Comparison of ENCODE assay signal across 7 mouse cellular contexts in genomic region chr4:151863511-151863910, GRCm38 (mm10). TPM values are rescaled to one million over a fixed set of nuclear protein-coding genes. Genes with fewer than 3 reads are reported as not detected.
DNase-seq lines count a peak whose midpoint lies in the region; ATAC-seq and TF ChIP-seq lines count a peak whose summit lies in the region.

No protein-coding gene starts in this region.

- no peak for ATAC-seq in lung, embryonic 14.5 days (ENCODE audit: insufficient read depth)
- ATAC-seq in lung, postnatal 0 days, result no peak
- no peak for ATAC-seq in forebrain, embryonic 12.5 days (ENCODE audit: low FRiP score)
- ATAC-seq in limb, embryonic 11.5 days (ENCODE audit: insufficient number of reproducible peaks, low FRiP score, low TSS enrichment, low read depth), result no peak
- no peak for ATAC-seq in neural tube, embryonic 15.5 days (ENCODE audit: low FRiP score)

- no peak for TF ChIP-seq CTCF in lung, embryonic 14.5 days (IDR thresholded peaks at IDR 0.05; ENCODE audit: low read depth)
- TF ChIP-seq CTCF in lung, postnatal 0 days (IDR thresholded peaks at IDR 0.05), result no peak

- peak overlapping the region; percentile 55; the same call in 1 of the 2 replicates for H3K9ac ChIP-seq in lung, embryonic 14.5 days
- no peak overlapping the region for H3K9ac ChIP-seq in lung, postnatal 0 days (replicated peaks; ENCODE audit: low read depth)
- H3K9ac ChIP-seq in forebrain, embryonic 12.5 days, result no peak overlapping the region
- no peak overlapping the region for H3K9ac ChIP-seq in limb, embryonic 11.5 days (ENCODE audit: low read length)
- H3K9ac ChIP-seq in neural tube, embryonic 15.5 days (replicated peaks), result peak overlapping the region; percentile 54; the same call in 1 of the 2 replicates

- DNase-seq in lung, embryonic 14.5 days, result no peak
- DNase-seq in lung, postnatal 0 days (ENCODE audit: low spot score), result no peak
- DNase-seq in limb, embryonic 11.5 days (ENCODE audit: low spot score), result no peak
- DNase-seq in ovary, postnatal 36 days (ENCODE audit: low spot score), result no peak
- DNase-seq in kidney, adult 8-10 months, result no peak

- no peak for TF ChIP-seq EP300 in lung, postnatal 0 days (IDR thresholded peaks at IDR 0.05)

- H3K27me3 ChIP-seq in lung, embryonic 14.5 days (ENCODE audit: insufficient read depth, low read length), result no peaks in the 10 kb centered on the region
- no peaks in the 10 kb centered on the region for H3K27me3 ChIP-seq in lung, postnatal 0 days (replicated peaks; ENCODE audit: insufficient read depth, low read length)
- peaks cover 20% of the 10 kb centered on the region; the same call in 1 of the 2 replicates for H3K27me3 ChIP-seq in forebrain, embryonic 12.5 days
- no peaks in the 10 kb centered on the region for H3K27me3 ChIP-seq in limb, embryonic 11.5 days (ENCODE audit: control insufficient read depth, insufficient read depth, low read length)
- no peaks in the 10 kb centered on the region; the same call in 1 of the 2 replicates for H3K27me3 ChIP-seq in neural tube, embryonic 15.5 days (replicated peaks)

- H3K4me3 ChIP-seq in lung, embryonic 14.5 days (ENCODE audit: low read depth, low read length), result peak overlapping the region; percentile 56; the same call in 1 of the 2 replicates
- H3K4me3 ChIP-seq in lung, postnatal 0 days (ENCODE audit: low read depth, low read length), result no peak overlapping the region
- H3K4me3 ChIP-seq in forebrain, embryonic 12.5 days (replicated peaks), result peak overlapping the region; percentile 93; the same call in 1 of the 2 replicates
- no peak overlapping the region for H3K4me3 ChIP-seq in limb, embryonic 11.5 days (ENCODE audit: low read depth, low read length)
- no peak overlapping the region for H3K4me3 ChIP-seq in neural tube, embryonic 15.5 days (replicated peaks)

- peak overlapping the region; percentile 67 for H3K4me2 ChIP-seq in lung, embryonic 14.5 days
- H3K4me2 ChIP-seq in lung, postnatal 0 days (replicated peaks; ENCODE audit: low read depth, low read length), result no peak overlapping the region; the same call in 1 of the 2 replicates
- H3K4me2 ChIP-seq in forebrain, embryonic 12.5 days, result peak overlapping the region; percentile 81
- H3K4me2 ChIP-seq in limb, embryonic 11.5 days (ENCODE audit: low read depth, severe bottlenecking), result peak overlapping the region; percentile 81; the same call in 1 of the 2 replicates
- H3K4me2 ChIP-seq in neural tube, embryonic 15.5 days, result peak overlapping the region; percentile 80

- H3K36me3 ChIP-seq in lung, embryonic 14.5 days (ENCODE audit: insufficient read depth), result no peaks in the 10 kb centered on the region
- no peaks in the 10 kb centered on the region for H3K36me3 ChIP-seq in lung, postnatal 0 days (ENCODE audit: insufficient read depth, low read length)
- no peaks in the 10 kb centered on the region for H3K36me3 ChIP-seq in forebrain, embryonic 12.5 days (replicated peaks)
- H3K36me3 ChIP-seq in limb, embryonic 11.5 days (ENCODE audit: control insufficient read depth, insufficient read depth, low read length), result no peaks in the 10 kb centered on the region
- H3K36me3 ChIP-seq in neural tube, embryonic 15.5 days, result no peaks in the 10 kb centered on the region

- peaks cover 4% of the 10 kb centered on the region; the same call in 1 of the 2 replicates for H3K4me1 ChIP-seq in lung, embryonic 14.5 days (ENCODE audit: insufficient read depth)
- H3K4me1 ChIP-seq in lung, postnatal 0 days (ENCODE audit: insufficient read depth, low read depth, low read length), result peaks cover 3% of the 10 kb centered on the region; the same call in 1 of the 2 replicates
- peaks cover 17% of the 10 kb centered on the region for H3K4me1 ChIP-seq in forebrain, embryonic 12.5 days
- peaks cover 6% of the 10 kb centered on the region; the same call in 1 of the 2 replicates for H3K4me1 ChIP-seq in limb, embryonic 11.5 days (ENCODE audit: control insufficient read depth, insufficient read depth, low read length)
- H3K4me1 ChIP-seq in neural tube, embryonic 15.5 days, result peaks cover 35% of the 10 kb centered on the region

- H3K9me3 ChIP-seq in lung, embryonic 14.5 days (ENCODE audit: low read depth, low read length), result no peaks in the 10 kb centered on the region
- no peaks in the 10 kb centered on the region for H3K9me3 ChIP-seq in lung, postnatal 0 days (ENCODE audit: low read length)
- H3K9me3 ChIP-seq in forebrain, embryonic 12.5 days, result no peaks in the 10 kb centered on the region
- H3K9me3 ChIP-seq in limb, embryonic 11.5 days (ENCODE audit: control insufficient read depth, low read length), result no peaks in the 10 kb centered on the region
- no peaks in the 10 kb centered on the region for H3K9me3 ChIP-seq in neural tube, embryonic 15.5 days (replicated peaks)

- 55% methylated on average over 9 of the region's 9 CpGs for WGBS in lung, embryonic 14.5 days
- 56% methylated on average over 9 of the region's 9 CpGs for WGBS in lung, postnatal 0 days
- WGBS in forebrain, embryonic 12.5 days, result 54% methylated on average over 9 of the region's 9 CpGs
- WGBS in limb, embryonic 11.5 days, result 62% methylated on average over 9 of the region's 9 CpGs
- 59% methylated on average over 9 of the region's 9 CpGs for WGBS in neural tube, embryonic 15.5 days

- no peak overlapping the region for H3K27ac ChIP-seq in lung, embryonic 14.5 days (ENCODE audit: low read depth)
- no peak overlapping the region for H3K27ac ChIP-seq in lung, postnatal 0 days (ENCODE audit: low read length)
- no peak overlapping the region for H3K27ac ChIP-seq in forebrain, embryonic 12.5 days
- H3K27ac ChIP-seq in limb, embryonic 11.5 days (replicated peaks; ENCODE audit: low read depth, low read length), result no peak overlapping the region
- no peak overlapping the region for H3K27ac ChIP-seq in neural tube, embryonic 15.5 days (replicated peaks)

RNA-seq across cellular contexts. Expression of gene Camta1, which starts 1.8 kb away (rescaled TPM):
- 87.5 and 96.8 TPM in 2 replicates for polyA plus RNA-seq in lung, embryonic 14.5 days (2014; fragmentation: Nextera tagmentation; extraction: Ambion mirVana)
- polyA plus RNA-seq in lung, postnatal 0 days (2015; fragmentation: Nextera tagmentation; extraction: Ambion mirVana), result 79.1 and 86.4 TPM in 2 replicates
- 148 and 164 TPM in 2 replicates for polyA plus RNA-seq in forebrain, embryonic 12.5 days (2016; fragmentation: Nextera tagmentation; extraction: Ambion mirVana)
- polyA plus RNA-seq in limb, embryonic 11.5 days (2014; fragmentation: Nextera tagmentation; extraction: Ambion mirVana), result 106 and 109 TPM in 2 replicates
- 158 and 161 TPM in 2 replicates for polyA plus RNA-seq in neural tube, embryonic 15.5 days (2015; fragmentation: Nextera tagmentation; extraction: Ambion mirVana)

Comparison
In these comparisons a context has a peak if more than half of its experiments do, and no peak if none do; other contexts are left out.
1. H3K4me3 ChIP-seq: peak in lung, embryonic 14.5 days (single experiment) and forebrain, embryonic 12.5 days (single experiment); none in lung, postnatal 0 days (single experiment), limb, embryonic 11.5 days (single experiment) and neural tube, embryonic 15.5 days (single experiment).
2. H3K9ac ChIP-seq: peak in lung, embryonic 14.5 days (single experiment) and neural tube, embryonic 15.5 days (single experiment); none in lung, postnatal 0 days (single experiment), forebrain, embryonic 12.5 days (single experiment) and limb, embryonic 11.5 days (single experiment).